Mouse (Mus musculus) hindbrain, postnatal 0 days (tissue): Measurements from ENCODE around the gene Gpr3. TPM values are rescaled to one million over a fixed set of nuclear protein-coding genes. Genes with fewer than 3 reads are reported as not detected.

Experiments
- ATAC-seq: fragments of 200-750 bp; cut with Nextera tagmentation; 2 replicates; pipeline ENCODE4 v1.8.0; 2017; ENCODE audit warnings: mild to moderate bottlenecking, moderate TSS enrichment, moderate library complexity
- DNase-seq: peaks from one replicate; pipeline ENCODE4 v3.0.0-alpha.2; 2015; ENCODE audit warnings: low spot score
- H3K27ac ChIP-seq: fragments of 300-500 bp; sonication (generic); 2 replicates; pipeline ENCODE4 v1.5.1; 2014; ENCODE audit warnings: mild to moderate bottlenecking
- H3K27me3 ChIP-seq: fragments of 300-500 bp; sonication (generic); 2 replicates; pipeline ENCODE4 v1.6.1; 2014; ENCODE audit warnings: low read length, mixed read lengths; ENCODE audit not compliant: insufficient read depth
- H3K36me3 ChIP-seq: fragments of 300-500 bp; sonication (generic); 2 replicates; pipeline ENCODE4 v1.6.1; 2014; ENCODE audit warnings: low read length, mixed read lengths; ENCODE audit not compliant: insufficient read depth
- H3K4me1 ChIP-seq: fragments of 300-500 bp; sonication (generic); 2 replicates; pipeline ENCODE4 v1.6.1; 2014; ENCODE audit warnings: antibody characterized with exemption, low read length, mixed read lengths; ENCODE audit not compliant: insufficient read depth
- H3K4me2 ChIP-seq: fragments of 300-500 bp; sonication (generic); 2 replicates; pipeline ENCODE4 v1.6.1; 2014; ENCODE audit warnings: low read depth, mild to moderate bottlenecking, low read length, moderate library complexity, mixed read lengths
- H3K4me3 ChIP-seq: fragments of 300-500 bp; sonication (generic); 2 replicates; pipeline ENCODE4 v1.5.1; 2014; ENCODE audit warnings: low read length
- H3K9ac ChIP-seq: fragments of 300-500 bp; sonication (generic); replicated peaks from 2 replicates; pipeline ENCODE4 v1.6.1; 2014; ENCODE audit warnings: mild to moderate bottlenecking, low read length, moderate library complexity, mixed read lengths
- H3K9me3 ChIP-seq: fragments of 300-500 bp; sonication (generic); 2 replicates; pipeline ENCODE4 v1.6.1; 2016; ENCODE audit warnings: low read length, mixed read lengths
- CTCF ChIP-seq: IDR thresholded peaks from 2 replicates; pipeline ENCODE4 v1.5.1; 2016; ENCODE audit warnings: antibody characterized with exemption, control low read depth, low read depth
- WGBS: fragments of 180-500 bp; shearing (Covaris S2); extraction: QIAGEN DNeasy Blood & Tissue Kit; methylation state at CpG from one replicate; pipeline ENCODE4 v1.1.7; 2014; 5-methylcytosine and 5-hydroxymethylcytosine counted together
- polyA plus RNA-seq: library from polyadenylated mRNA; unstranded; fragments of >200 nt; fragmentation: Nextera tagmentation; extraction: Ambion mirVana; gene quantifications from 2 replicates; pipeline ENCODE4 v1.2.1, GENCODE M21; 2015
- total RNA-seq: library from RNA; depleted of rRNA; stranded (reverse); fragments of >200 nt; gene quantifications from 2 replicates; pipeline ENCODE4 v1.2.3, GENCODE M21; 2014; rRNA removed

Gene Gpr3
- total RNA-seq (7.0 and 7.3 TPM in 2 replicates), polyA plus RNA-seq (4.5 and 5.5 TPM in 2 replicates)

DNA sequence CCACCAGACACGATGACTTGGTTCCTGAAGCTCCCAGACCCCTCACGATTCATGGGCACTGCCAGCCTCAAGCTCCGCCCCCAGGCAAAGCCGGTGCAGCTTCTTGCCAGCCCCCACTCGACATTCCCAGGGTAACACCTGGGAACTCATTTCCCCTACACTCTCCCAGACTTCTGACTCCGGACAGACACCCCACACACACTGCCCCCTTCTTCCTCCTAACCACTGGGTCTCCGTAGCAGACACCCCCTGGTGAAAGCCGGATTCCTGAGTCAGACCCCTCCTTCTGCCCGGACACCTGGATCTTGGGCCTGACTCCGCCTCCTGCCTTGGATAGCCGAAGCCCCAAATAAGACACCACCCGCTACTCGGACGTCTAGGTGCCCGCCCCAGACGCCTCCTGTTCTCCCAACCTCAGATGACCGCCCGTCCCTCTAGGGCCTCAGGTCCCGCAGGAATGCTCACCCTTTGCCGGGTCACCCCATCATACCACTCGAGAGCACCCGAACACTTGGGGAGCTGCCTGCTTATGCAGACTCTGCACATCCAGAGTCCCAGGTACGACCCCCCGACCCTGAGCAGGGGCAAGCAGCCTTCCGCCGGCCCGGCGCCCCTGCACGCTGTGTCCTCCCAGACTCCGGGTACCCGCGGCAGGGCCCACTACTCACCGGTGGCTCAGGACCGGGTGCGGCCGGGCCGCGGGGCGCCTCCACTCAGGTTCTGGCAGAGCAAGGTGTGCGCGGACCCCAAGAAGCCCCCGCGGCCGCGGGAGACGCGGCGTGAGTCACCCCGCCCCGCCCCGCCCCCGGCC lies at the start of gene Gpr3, which contains the start of gene Cd164l2:
Gene Gpr3, minus strand, starts transcription at position 786 of the 811 bp plus-strand sequence.
Gene Cd164l2, plus strand, starts transcription at position 381 of the 811 bp plus-strand sequence.
- H3K27ac ChIP-seq = peak within 1 kb of the TSS; percentile 59; the same call in 1 of the 2 replicates
- peak within 1 kb of the TSS; percentile 76 for H3K9ac ChIP-seq
- H3K27me3 ChIP-seq = no peaks in the 10 kb centered on the region
- TF ChIP-seq CTCF = no peak
- H3K4me1 ChIP-seq = no peaks in the 10 kb centered on the region
- peak within 1 kb of the TSS; percentile 77 for H3K4me3 ChIP-seq
- ATAC-seq = peak; percentile 49; the same call in 1 of the 2 replicates
- H3K4me2 ChIP-seq = peak within 1 kb of the TSS; percentile 98
- H3K36me3 ChIP-seq = no peaks in the 10 kb centered on the region
- DNase-seq = peak; percentile 41
- H3K9me3 ChIP-seq = no peaks in the 10 kb centered on the region
- 2% methylated on average over 49 of the region's 52 CpGs for WGBS

DNA sequence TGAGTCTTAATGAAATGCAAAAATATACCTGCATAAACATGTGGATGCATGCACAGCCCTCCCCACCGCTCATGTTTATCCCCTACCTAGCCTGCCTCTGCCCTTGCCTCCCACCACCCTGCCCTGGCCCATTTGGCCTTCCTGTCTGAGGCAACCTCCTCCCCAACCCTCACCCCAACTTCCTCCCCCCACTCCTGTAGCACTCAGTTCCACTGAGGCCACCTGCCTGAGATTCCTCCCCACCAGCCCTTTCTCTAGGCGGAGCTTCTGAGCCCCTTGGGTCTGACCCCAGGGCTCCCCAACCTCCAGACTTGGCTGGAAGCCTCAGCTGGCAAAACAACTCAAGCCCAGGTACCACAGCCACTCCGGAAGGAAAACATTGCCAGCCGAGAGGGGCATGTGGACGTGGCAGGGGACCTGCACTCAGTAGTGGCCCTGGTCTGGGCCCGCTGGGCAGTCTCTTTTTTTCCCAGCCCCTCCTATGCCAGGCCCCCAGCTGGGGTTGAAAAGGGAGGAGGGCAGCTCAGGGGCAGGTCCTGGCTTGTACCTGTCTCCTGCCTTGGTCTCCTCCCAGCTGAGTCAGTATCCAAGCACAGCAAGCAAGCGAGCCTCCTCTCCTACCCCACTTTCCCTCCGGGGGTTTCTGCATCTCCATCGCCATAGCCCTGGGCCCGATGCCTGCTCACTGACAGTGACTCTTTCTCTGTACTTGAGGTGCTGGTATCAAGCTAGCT lies 49.5 kb upstream of the Gpr3 start:
- H3K4me1 ChIP-seq = no peaks in the 10 kb centered on the region
- no peaks in the 10 kb centered on the region for H3K9me3 ChIP-seq
- H3K36me3 ChIP-seq = peaks cover 17% of the 10 kb centered on the region
- H3K4me3 ChIP-seq = no peak overlapping the region
- ATAC-seq (no peak), DNase-seq (no peak)
- H3K9ac ChIP-seq = no peak overlapping the region
- H3K27me3 ChIP-seq = no peaks in the 10 kb centered on the region
- 53% methylated on average over 10 of the region's 10 CpGs for WGBS
- no peak overlapping the region for H3K4me2 ChIP-seq
- no peak overlapping the region for H3K27ac ChIP-seq
- TF ChIP-seq CTCF = no peak

DNA sequence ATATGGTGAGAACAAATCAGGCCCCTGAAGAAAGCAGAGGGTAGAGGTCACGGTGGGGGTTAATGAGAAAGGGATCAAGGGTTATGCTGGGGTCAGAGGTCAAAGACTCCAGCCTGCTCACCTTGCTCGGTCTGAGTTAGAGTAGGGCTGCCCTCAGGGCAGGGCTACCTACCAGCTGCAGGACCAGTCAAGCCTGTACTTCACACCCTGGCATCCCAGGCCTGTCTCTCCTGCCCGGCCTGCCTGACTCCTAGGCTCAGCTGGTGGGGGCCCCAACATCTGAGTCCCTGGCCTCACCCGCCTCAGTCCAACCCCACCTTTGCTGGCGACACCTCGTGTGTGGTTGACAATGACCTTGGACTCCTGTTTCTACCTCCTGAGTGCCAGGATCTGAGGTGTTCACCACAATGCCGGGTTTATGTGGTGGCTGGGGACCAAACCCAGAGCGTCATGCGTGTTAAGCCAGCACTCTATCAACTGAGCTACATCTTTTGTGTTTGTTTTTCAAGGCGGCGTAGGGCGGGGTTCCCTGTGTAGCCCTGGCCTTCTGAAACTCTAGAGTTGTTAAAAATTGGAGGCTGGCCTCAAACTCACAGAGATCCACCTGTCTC lies 45.6 kb upstream of the Gpr3 start:
- no peaks in the 10 kb centered on the region for H3K9me3 ChIP-seq
- no peak for ATAC-seq
- no peak overlapping the region for H3K4me2 ChIP-seq
- no peak for TF ChIP-seq CTCF
- H3K36me3 ChIP-seq = no peaks in the 10 kb centered on the region
- no peak overlapping the region for H3K9ac ChIP-seq
- no peaks in the 10 kb centered on the region for H3K4me1 ChIP-seq
- H3K4me3 ChIP-seq = no peak overlapping the region
- H3K27me3 ChIP-seq = no peaks in the 10 kb centered on the region
- H3K27ac ChIP-seq = no peak overlapping the region
- DNase-seq = no peak
- 76% methylated on average over 12 of the region's 12 CpGs for WGBS

DNA sequence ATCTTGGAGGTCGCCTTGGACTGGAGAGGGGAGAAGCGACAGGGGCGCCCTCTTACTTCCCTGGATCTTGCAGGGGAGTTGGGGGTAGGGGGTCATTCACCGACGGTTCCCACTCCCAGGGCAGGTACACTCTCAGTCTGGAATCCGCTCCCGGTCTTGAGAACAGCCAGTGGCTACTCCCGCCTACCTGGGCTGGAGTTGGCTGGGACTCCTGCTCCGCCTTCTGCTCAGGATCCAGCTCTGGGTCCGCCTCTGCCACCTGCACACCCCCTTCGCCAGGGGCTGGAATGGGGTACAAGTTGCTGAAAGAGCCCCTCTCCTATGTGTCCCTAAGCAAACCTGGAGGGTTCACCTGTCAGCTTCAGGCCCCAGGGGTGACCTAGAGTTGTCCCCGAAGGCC lies 44.9 kb upstream of the Gpr3 start:
- Histone ChIP-seq H3K4me3 (no peak overlapping the region), H3K9me3 (no peaks in the 10 kb centered on the region), H3K4me1 (no peaks in the 10 kb centered on the region), H3K4me2 (no peak overlapping the region), H3K9ac (no peak overlapping the region), H3K27me3 (peaks cover 4% of the 10 kb centered on the region; the same call in 1 of the 2 replicates), H3K27ac (no peak overlapping the region), H3K36me3 (no peaks in the 10 kb centered on the region)
- TF ChIP-seq CTCF = no peak
- DNase-seq = no peak
- WGBS = 41% methylated on average over 12 of the region's 12 CpGs
- no peak for ATAC-seq

DNA sequence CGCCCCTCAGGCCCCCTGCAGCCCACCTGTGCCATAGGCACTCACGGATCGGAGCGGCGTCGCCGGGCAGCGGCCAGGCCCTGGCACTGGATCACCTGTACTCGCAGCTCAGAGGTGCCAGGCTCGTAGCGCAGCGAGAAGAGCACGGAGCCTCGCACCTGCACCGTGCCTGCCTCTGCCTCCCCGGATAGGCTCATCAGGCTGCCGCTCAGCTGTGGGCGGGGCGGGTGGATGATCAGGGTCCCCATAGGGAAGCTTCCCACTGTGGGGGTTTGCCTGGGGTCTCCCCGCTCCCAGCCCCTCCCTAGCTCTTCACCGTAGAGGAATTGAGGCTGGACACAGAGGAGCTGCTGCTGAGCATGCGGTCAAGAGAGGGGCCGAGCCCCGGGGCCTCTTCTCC lies 44.5 kb upstream of the Gpr3 start:
- Histone ChIP-seq H3K4me1 (no peaks in the 10 kb centered on the region), H3K27me3 (peaks cover 6% of the 10 kb centered on the region; the same call in 1 of the 2 replicates), H3K27ac (no peak overlapping the region), H3K4me3 (no peak overlapping the region), H3K9ac (no peak overlapping the region), H3K36me3 (no peaks in the 10 kb centered on the region), H3K4me2 (no peak overlapping the region), H3K9me3 (no peaks in the 10 kb centered on the region)
- DNase-seq = no peak
- ATAC-seq = no peak
- 20% methylated on average over 24 of the region's 24 CpGs for WGBS
- no peak for TF ChIP-seq CTCF

DNA sequence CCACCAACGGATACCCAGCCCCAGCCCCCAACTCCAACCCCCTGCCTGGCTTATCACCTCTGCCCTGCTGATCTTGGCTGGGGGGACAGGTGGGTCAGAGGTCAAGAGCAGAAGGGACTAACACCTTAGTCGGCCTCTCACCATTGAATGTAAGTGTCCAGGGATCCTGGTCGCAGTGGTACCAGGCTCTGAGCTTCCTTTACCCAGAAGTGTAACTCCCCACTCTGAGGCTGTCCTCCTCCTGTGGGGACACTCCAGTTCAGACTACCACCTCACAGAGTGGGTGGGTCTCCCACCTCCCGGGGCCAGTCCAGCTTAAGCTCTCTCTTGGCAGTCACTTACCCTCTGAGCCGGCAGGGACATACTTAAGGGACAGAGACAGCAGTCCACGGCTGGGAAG lies 43.1 kb upstream of the Gpr3 start:
- H3K4me3 ChIP-seq = no peak overlapping the region
- H3K9me3 ChIP-seq = no peaks in the 10 kb centered on the region
- 0 out of 2 replicates have a peak, but pooled peaks cover 6% of the 10 kb centered on the region for H3K4me1 ChIP-seq
- ATAC-seq = no peak
- H3K9ac ChIP-seq = no peak overlapping the region
- no peaks in the 10 kb centered on the region for H3K36me3 ChIP-seq
- H3K27ac ChIP-seq = no peak overlapping the region
- no peak overlapping the region for H3K4me2 ChIP-seq
- WGBS = 66% methylated on average over 6 of the region's 6 CpGs
- H3K27me3 ChIP-seq = peaks cover 17% of the 10 kb centered on the region
- DNase-seq = no peak
- no peak for TF ChIP-seq CTCF
